Mouse (Mus musculus): ENCODE results near the gene Vcl. TPM values are rescaled to one million over a fixed set of nuclear protein-coding genes. Genes with fewer than 3 reads are reported as not detected.

The Vcl gene
- total RNA-seq, 2 experiments from 2014 or later: 30.9 to 31.1 TPM

GRCm38 (mm10) chr14:21053151-21053550 is 124.0 kb downstream of the Vcl start:
- no peak for DNase-seq (ENCODE audit: extremely low spot score in 1 of 2, low spot score in 1 of 2)

- DNase-seq (ENCODE audit: extremely low spot score in 1 of 2, low spot score in 1 of 2): no peak
These were observed 124.4 kb downstream of the Vcl start for GRCm38 (mm10) chr14:21053586-21053985.

GRCm38 (mm10) chr14:21058972-21059371 is 129.8 kb downstream of the Vcl start:
- no peak for DNase-seq (ENCODE audit: extremely low spot score in 1 of 2, low spot score in 1 of 2)

DNA sequence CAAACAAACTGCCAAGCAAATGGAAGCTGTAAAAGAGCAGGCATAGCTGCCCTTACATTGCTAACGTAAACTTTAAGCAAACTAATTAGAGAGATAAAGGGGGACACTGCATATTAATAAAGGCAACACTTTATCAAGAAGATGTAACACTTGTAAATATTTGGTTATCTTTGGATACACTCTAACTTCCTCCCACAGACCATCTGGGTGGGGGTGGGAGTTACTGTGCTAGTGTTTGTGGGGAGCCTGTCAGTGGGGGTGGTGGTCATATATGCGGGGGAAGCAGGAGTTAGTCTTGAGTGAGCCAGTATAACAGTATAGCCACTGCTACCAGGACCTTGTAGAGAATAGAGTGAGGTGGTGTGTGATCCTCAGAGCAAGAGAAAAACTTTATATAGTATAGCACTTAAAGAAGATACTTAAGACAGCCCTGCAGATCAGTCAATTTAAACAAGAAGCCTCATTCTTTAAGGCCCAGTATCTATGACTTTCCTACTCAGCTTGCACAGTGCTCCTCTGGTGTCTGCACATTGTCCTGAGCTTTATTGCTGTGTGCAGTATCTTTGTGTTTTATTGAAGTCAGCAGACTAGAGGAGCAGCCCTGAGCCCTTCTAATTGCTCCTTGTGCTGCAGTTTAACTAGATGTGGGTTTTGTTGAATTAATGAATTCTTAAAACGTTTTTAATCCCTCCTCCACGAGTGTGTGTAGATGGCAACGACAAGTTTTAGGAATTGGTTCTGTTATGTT is 133.7 kb downstream of the Vcl start:
- DNase-seq (ENCODE audit: extremely low spot score in 1 of 2, low spot score in 1 of 2): no peak

DNA sequence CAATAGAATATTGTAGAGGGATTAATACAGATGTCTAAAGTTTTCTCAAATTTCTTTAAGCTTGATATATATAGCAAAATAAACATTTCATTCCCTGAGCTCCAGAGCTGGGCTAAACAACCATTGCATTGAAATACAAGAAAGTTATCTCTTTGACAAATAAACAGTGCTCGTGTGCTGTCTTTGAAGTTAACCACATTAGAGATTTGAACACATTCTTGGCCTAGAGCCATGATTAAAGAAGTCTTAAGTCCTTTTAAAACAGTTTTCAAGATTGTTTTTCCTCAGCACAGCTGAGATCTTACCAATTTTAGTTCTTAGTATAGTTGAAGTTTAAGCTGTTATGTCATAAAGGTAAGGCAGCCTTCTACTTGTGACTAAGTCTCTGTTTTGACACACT is 135.1 kb downstream of the Vcl start:
- DNase-seq (ENCODE audit: extremely low spot score in 1 of 2, low spot score in 1 of 2): no peak

GRCm38 (mm10) chr14:21065490-21066162 is 136.4 kb downstream of the Vcl start:
- DNase-seq (ENCODE audit: extremely low spot score in 1 of 2, low spot score in 1 of 2): no peak

- DNase-seq (ENCODE audit: extremely low spot score in 1 of 2, low spot score in 1 of 2): no peak
These were observed 140.4 kb downstream of the Vcl start for GRCm38 (mm10) chr14:21069594-21069993.

- DNase-seq (ENCODE audit: extremely low spot score in 1 of 2, low spot score in 1 of 2): no peak
These were observed 144.8 kb downstream of the Vcl start for GRCm38 (mm10) chr14:21073981-21074380.

DNA sequence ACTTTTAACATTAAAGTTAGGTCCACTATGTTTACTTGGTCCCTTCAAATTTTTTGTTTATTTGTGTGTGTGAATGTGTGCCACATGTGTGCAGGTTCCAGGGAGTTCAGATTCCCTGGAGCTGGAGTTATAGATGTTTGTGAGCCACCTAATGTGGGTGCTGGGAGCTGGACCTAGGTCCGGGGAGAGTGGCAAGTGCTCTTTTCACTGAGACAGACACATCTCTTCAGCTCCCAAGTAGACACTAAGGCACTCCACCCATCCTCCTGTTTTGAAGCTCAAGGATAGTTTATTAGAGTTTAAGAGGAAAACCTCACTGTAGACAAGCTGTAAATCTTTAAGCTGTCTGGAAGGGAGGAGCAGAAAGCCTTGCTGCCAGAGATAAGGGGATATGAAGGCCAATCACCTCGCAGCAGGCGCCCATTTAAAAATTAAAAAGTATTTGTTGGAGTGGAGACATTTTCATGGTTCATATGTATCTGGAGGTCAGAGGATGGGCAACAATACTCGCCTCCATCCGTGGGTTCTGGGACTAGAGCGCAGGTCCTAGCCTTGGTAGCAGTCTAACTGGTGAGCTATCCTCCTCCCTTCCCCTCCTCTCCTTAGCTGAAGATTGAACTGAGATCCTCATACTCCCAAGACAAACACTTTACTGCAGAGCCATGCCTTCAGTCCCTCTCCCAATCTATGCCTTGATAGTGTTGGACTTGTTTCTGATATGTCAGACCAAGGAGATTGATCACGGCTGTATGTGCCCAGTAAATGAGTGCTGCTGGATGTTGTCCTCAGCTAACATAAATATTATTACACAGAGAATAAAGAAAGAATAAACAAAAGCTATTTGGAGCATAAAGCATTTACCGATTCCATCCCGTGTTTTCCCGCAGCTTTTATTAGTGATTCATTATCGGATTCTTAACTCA is 145.5 kb downstream of the Vcl start:
- no peak for DNase-seq (ENCODE audit: extremely low spot score in 1 of 2, low spot score in 1 of 2)

- DNase-seq (ENCODE audit: extremely low spot score in 1 of 2, low spot score in 1 of 2): peak; percentile 69 to 85
These were observed 146.7 kb downstream of the Vcl start for GRCm38 (mm10) chr14:21075751-21076500.

- DNase-seq (ENCODE audit: extremely low spot score in 1 of 2, low spot score in 1 of 2): no peak
These were observed 147.4 kb downstream of the Vcl start for GRCm38 (mm10) chr14:21076501-21077194.

DNA sequence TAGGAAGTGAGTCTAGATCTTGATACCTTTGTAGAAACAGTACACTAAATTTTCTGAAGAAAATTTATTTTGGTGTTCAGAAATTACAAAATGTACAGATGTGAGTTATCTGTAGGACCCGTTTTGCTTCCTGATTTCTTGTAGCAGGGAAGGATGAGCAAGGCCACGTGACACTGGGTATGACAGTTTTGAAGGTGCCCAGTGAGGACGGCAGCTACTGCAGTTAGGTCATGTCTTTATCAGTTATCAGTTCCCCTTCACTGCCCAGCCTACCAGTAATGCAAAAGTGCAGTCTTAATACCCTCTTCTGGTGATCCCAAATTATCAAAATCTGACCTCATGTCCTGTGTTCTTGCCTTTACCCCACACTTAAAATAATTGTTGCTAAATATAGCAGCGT is 148.7 kb downstream of the Vcl start:
- no peak for DNase-seq (ENCODE audit: extremely low spot score in 1 of 2, low spot score in 1 of 2)

DNA sequence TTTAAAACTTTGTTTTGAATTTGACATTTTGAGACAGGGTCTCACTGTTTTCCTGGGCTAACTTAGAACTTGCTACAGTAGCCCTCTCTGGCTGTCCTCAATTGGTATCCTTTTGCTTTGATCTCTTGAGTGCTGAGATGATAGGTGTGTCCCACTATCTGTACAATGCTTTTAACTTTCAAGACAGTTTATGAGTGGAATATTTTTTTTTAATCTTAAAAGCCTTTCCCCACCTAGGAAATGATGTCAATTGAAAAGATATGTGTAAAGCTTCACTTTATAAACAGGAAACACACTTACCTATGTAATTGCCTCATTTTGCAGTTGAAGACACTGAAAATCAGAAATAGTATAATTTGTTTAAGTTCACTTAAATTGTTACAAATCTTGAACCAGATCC is 149.3 kb downstream of the Vcl start:
- no peak for DNase-seq (ENCODE audit: extremely low spot score in 1 of 2, low spot score in 1 of 2)

DNA sequence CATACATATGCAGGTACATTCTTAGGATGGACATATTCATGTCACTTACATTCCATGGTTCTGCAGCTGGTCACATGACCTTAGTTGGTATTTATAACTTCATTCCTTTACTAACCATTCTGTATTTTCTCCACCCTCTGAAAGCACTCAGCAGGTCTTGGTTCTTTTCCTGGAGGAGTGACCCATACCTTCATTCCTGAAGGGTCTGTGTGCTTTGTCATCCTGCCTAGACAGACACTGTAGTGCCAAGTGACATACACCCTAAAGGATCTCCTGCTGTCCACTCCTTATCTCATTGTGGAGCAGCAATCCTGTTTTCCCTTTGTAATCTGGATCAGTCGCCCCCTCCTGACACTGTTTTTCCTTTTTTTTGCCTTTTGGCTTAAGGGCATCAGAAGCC is 153.6 kb downstream of the Vcl start:
- DNase-seq (ENCODE audit: extremely low spot score in 1 of 2, low spot score in 1 of 2): no peak

Other genes with a start within 250 kb of the Vcl start
- gene Fut11, start 234.4 kb upstream of the Vcl start, total RNA-seq (2021): 10 to 100 TPM; 15.6 to 16.0 TPM
- 10 to 100 TPM; 47.3 to 50.3 TPM for gene Chchd1, start 226.4 kb upstream of the Vcl start, total RNA-seq (2021)
- 100 to 1,000 TPM; 151 to 180 TPM for gene Zswim8, start 221.8 kb upstream of the Vcl start, total RNA-seq (2021)
- 10 to 100 TPM; 15.3 to 19.3 TPM for gene Ndst2, start 194.8 kb upstream of the Vcl start, total RNA-seq (2021)
- gene Camk2g, start 135.3 kb upstream of the Vcl start, total RNA-seq (2021): 100 to 1,000 TPM; 205 to 212 TPM
- 1 to 10 TPM; 3.5 to 4.0 TPM for gene Plau, start 92.7 kb upstream of the Vcl start, total RNA-seq (2021)
- gene Ap3m1, start 123.1 kb downstream of the Vcl start, total RNA-seq (2021): 10 to 100 TPM; 75.0 to 77.1 TPM
- 10 to 100 TPM; 77.1 to 86.5 TPM for gene Adk, start 123.2 kb downstream of the Vcl start, total RNA-seq (2021)